Mouse (Mus musculus) CD8-positive naive resting alpha-beta T cell, adult 57 days (primary cell): ENCODE measurements around the gene Nectin2. TPM values are rescaled to one million over a fixed set of nuclear protein-coding genes. Genes with fewer than 3 reads are reported as not detected.

Source experiments
- total RNA-seq: library from RNA; stranded (reverse); gene quantifications from one replicate; pipeline ENCODE4 v1.2.4, GENCODE M21; 2023

Gene Nectin2
- not detected for total RNA-seq

GRCm38 (mm10) chr7:19750217-19751069 is at the start of gene Nectin2:
Gene Nectin2 (minus strand): TSS chr7:19750483.

GRCm38 (mm10) chr7:19796697-19797588 is 46.7 kb upstream of the Nectin2 start, which contains the start of gene Cblc:
Gene Cblc (minus strand): TSS chr7:19796809.

GRCm38 (mm10) chr7:19770984-19771391 is 20.7 kb upstream of the Nectin2 start, which contains the start of gene Bcam:
Gene Bcam (minus strand): TSS chr7:19771016.

GRCm38 (mm10) chr7:19715239-19716054 is 34.8 kb downstream of the Nectin2 start, which contains the start of gene Tomm40:
Gene Tomm40 (minus strand): TSS chr7:19715438.

GRCm38 (mm10) chr7:19698907-19699826 is 51.1 kb downstream of the Nectin2 start, which contains the start of gene Apoe:
Gene Apoe (minus strand): TSS chr7:19699188.

GRCm38 (mm10) chr7:19691873-19692865 is 58.1 kb downstream of the Nectin2 start, which contains the start of gene Apoc1:
Gene Apoc1 (minus strand): TSS chr7:19692660.

GRCm38 (mm10) chr7:19681202-19681694 is 69.0 kb downstream of the Nectin2 start, which contains the start of the genes Gm44805 and Apoc4:
Gene Gm44805 (minus strand): TSS chr7:19681423.
Gene Apoc4 (minus strand): TSS chr7:19681479.

GRCm38 (mm10) chr7:19677872-19678271 is 72.4 kb downstream of the Nectin2 start, which contains the start of gene Apoc2:
Gene Apoc2 (minus strand): TSS chr7:19677941.

Other genes with a start within 250 kb of the Nectin2 start
- gene Bloc1s3, start 242.1 kb downstream of the Nectin2 start, total RNA-seq = 3.8 TPM
- gene Trappc6a, start 242.1 kb downstream of the Nectin2 start, total RNA-seq = 24.3 TPM
- not detected for gene Nkpd1, start 232.6 kb downstream of the Nectin2 start, total RNA-seq
- gene Ppp1r37, start 187.4 kb downstream of the Nectin2 start, total RNA-seq = 51.4 TPM
- gene Zfp296, start 173.2 kb downstream of the Nectin2 start, total RNA-seq = 2.4 TPM
- gene Gemin7, start 172.9 kb downstream of the Nectin2 start, total RNA-seq = 48.1 TPM
- gene Clasrp, start 146.0 kb downstream of the Nectin2 start, total RNA-seq = 87.8 TPM
- 44.9 TPM for gene Relb, start 121.0 kb downstream of the Nectin2 start, total RNA-seq
- gene Clptm1, start 85.5 kb downstream of the Nectin2 start, total RNA-seq = 70.1 TPM
- gene Apoc2, start 72.5 kb downstream of the Nectin2 start, total RNA-seq = 2.1 TPM
- not detected for gene Gm44805, start 69.1 kb downstream of the Nectin2 start, total RNA-seq
- gene Apoc4, start 69.0 kb downstream of the Nectin2 start, total RNA-seq = not detected
- 1.4 TPM for gene Apoc1, start 57.8 kb downstream of the Nectin2 start, total RNA-seq
- 33.1 TPM for gene Apoe, start 51.3 kb downstream of the Nectin2 start, total RNA-seq
- 59.7 TPM for gene Tomm40, start 35.0 kb downstream of the Nectin2 start, total RNA-seq
- gene Bcam, start 20.5 kb upstream of the Nectin2 start, total RNA-seq = not detected
- gene Cblc, start 46.3 kb upstream of the Nectin2 start, total RNA-seq = 1.0 TPM
- 14.5 TPM for gene Bcl3, start 72.3 kb upstream of the Nectin2 start, total RNA-seq
- gene Gm19345, start 101.5 kb upstream of the Nectin2 start, total RNA-seq = not detected
- 2.1 TPM for gene Ceacam16, start 110.8 kb upstream of the Nectin2 start, total RNA-seq
- not detected for gene Ceacam19, start 137.5 kb upstream of the Nectin2 start, total RNA-seq
- gene Pvr, start 170.7 kb upstream of the Nectin2 start, total RNA-seq = 40.8 TPM
- 0.89 TPM for gene Igsf23, start 200.3 kb upstream of the Nectin2 start, total RNA-seq
- gene Ceacam20, start 214.9 kb upstream of the Nectin2 start, total RNA-seq = not detected
- gene Nlrp9b, start 241.0 kb upstream of the Nectin2 start, total RNA-seq = not detected